Mouse (Mus musculus) right cerebral cortex, adult 2 months (tissue): Measurements from ENCODE around the gene Ttl.

Experiments used
- DNase-seq, 2 experiments: peaks; one replicate each; pipeline ENCODE4 v3.0.0; 2021 to 2022; ENCODE audit warnings: low spot score in 2 of 2

The Ttl gene

DNA sequence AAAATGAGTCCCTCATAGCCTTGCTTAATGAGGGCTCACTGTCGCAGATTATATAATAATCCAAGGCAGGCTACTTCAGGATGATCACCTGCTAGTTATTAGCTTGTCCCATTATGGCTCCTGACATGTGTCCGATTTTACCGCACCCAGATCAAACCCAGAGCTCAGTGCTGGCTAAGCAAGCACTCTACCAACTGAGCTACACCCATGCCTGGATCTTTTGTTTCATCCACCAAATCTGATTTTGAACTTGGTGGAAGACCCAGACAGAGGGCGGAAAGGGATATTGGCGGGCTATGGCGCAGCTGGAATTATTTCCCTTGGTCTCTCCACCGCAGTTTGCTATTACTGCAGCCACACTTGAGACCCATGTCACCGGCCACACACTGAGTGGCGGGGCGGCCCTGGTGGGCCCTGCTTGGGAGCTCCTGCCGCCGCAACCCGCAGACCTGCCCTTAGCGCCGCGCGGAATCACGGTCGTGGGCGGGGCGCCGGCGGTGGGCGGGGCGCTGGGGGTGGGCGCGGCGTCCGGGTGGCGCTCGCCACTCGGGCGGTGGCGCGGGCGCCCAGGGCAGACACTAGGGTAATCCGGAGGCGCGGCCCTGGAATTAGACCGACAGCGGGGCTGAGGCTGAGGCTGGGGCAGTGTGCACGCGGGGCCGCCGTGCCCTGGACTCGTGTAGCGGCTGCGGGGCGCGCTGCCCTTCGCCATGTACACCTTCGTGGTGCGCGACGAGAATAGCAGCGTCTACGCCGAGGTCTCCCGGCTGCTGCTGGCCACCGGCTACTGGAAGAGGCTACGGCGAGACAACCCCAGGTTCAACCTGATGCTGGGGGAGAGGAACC lies at the start of gene Ttl:
TSS of gene Ttl (plus strand) at position 506 of the 846 bp plus-strand sequence.
- DNase-seq, result peak; percentile 66 to 74

DNA sequence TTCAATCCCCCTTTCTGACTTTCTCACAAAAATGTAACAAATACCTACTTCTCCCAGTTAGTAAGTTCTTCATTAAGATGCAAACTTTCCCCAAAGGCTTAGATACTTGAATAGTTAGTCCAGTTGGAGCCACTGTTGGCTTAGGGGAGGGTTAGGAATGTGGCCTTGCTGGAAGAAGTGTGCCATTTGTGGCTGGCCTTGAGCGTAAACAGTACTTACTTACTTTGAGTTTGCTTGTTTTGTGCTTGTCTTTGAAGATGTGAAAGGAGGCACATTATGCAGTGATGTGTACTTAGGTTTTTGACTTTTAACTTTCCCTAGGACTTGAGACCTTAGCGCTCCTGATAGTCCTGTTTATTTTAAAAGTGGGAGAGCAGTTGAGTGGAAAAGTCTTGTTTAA lies 45.6 kb upstream of the Ttl start:
- no peak for DNase-seq

DNA sequence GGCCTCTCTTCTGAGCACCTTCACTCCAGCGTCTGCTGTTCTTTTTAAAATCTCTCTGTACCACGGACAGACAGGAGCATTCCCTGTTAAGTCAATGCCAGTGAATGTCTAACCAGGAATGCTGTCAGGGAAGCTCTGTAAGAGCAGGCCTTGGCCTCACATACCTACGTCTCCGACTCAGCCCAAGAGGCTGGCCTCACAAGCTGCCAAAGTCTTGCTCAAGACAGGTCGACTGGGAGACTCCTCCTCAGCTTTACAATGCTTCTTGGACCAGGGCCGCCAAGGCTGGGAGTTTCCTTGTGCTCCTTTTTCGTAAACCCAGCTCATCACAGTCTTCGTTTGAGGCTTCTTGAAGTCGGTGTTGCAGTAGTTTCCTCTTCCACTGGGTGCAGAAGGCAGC lies 40.9 kb upstream of the Ttl start:
- DNase-seq, result no peak

GRCm38 (mm10) chr2:129035381-129035780 lies 30.4 kb upstream of the Ttl start:
- no peak for DNase-seq

DNA sequence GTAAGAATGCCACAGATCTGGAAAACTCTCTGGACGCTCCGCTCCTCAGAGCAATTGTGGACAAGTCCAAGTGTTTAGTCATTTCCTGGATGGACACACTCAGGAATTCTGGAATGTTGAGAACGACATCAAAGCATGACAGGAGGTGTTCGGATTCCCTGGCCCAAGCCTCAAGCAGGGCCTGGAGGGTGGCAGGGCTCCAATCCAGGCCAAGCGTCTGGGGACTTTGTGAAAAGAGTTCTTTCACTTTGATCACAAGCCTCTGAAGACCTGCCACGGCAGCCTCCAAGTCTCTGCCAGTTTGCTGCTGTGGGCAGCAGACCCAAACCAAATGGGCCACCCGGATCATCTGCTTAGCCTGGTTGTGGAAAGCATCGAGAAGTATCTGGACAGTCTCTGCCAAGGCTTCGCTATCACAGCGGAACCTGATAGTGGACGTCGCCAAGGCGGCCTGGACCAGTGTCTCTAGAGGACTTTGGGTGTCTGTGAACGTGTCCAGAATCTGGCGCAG lies 27.3 kb upstream of the Ttl start:
- peak in 1 of 2 experiments; percentile 30 for DNase-seq

DNA sequence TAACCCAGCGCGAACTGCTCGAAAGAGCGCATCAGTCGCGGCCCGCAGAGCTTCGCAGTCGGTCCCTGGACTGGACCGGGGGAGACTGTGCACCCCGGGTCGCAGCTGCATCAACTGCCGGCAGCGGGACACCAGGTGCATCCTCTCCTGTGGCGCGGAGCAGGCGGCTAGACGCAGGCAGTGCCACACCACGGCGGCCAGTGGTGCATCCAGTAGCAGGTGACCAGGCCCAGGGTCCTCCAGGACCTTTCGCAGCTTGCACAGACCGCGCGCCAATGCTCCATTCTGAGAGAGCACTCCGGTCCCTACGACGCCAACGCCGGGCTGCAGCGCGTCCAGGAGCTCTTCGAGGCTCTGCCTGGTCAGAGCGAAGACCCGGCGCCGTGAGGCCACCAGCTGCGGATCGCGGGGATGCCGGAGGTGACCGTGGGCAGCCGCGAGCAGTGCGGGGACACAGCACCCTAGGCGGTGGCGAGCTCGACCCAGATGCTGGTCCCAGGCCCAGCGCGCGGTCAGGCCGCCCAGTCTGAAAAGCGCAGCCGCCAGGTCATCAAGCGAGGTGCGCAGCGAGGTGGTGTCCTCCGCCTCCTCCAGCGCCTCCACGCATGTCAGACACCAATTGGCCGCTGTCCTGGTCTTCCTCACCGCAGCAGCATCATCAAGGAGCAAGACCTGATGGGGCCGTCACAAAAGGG lies 26.7 kb upstream of the Ttl start:
- no peak for DNase-seq

DNA sequence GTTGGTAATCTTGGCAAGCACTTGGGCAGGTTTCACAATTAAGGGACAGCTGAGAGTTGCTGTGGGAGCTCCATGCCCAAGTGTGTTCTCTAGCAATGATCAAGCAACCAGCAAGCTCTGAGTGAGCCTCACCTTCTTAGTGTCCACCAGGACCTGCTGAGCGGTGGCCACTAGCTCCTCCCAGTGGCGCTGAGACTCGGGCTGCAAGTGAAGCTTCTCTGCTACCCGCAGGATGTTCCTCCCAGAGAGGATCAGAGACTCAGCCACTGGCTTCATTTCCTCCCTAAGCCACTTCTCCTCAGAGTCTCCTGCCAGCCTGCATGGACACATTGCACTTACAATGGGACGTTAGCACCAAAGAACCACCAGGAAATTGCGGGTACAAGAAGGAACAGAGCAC lies 25.2 kb upstream of the Ttl start:
- DNase-seq, result no peak

DNA sequence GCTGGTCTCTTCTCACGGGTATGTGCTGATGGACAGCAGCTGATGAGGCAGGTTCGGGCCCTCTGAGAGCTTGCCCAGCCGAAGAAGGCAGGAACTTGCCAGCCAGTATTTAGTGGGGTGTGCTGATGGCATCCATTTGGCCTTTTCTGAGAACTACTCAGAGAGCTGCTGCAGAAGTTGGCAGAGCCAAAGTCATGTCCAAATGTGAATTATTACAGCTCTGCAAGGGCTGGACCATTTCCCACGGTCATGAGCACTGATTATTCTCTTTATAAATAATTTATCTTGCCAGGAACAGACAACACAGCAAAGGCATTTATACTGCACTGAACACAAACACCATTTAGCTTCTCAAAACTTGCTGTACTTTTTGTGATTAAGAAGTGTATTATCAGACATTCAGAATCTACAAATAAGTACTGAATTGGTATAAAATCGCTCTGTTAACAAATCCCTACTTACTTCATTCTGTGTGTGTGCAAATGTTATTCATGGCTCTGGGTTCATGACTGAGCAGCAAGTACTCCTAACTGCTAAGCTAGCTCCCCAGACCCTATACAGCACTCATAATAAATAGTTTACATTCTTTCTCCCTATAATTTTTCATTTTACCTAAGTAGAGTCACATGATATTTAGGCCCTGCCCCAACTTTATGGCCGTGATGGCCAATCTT lies 19.4 kb upstream of the Ttl start:
- DNase-seq, result no peak

DNA sequence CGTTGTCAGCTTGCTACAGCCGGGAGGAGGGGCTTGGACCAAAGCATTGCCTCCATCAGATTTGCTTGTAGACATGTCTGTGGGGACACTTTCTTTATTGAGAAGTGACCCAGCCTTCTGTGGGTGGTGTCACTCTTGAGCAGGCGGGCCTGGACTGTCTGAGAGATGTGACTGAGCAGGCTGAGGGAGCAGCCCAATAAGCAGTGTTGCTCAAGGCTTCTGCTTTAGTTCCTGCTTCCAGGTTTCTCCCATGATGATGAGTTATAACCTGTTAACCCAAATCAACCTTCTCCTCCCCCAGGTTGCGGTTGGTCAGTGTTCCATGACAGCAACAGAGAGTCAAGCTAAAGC lies 18.9 kb upstream of the Ttl start:
- no peak for DNase-seq

DNA sequence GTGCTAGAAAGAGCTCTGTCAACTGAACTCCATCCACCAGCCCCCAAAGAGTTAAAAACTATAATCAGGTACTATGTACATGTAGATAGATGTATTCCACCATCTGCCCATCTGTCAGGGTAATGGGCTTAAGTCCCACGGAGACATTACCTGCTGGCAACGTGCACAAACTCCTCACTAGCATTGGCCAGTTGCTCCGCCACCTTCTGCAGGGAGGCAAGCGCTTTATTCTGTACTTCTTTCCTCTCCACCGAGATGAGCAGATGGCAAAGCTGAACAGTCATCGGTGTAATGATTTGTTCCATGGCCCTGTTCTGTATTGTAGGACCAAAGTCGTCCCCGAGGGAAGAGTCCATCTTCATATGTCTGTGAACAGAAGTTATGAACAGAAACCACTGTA lies 17.9 kb upstream of the Ttl start, which contains the start of gene Vinac1:
TSS of gene Vinac1 (minus strand) at position 362 of the 400 bp plus-strand sequence.
- no peak for DNase-seq

- DNase-seq, result no peak
Observed at GRCm38 (mm10) chr2:129052451-129052983, 13.2 kb upstream of the Ttl start.

DNA sequence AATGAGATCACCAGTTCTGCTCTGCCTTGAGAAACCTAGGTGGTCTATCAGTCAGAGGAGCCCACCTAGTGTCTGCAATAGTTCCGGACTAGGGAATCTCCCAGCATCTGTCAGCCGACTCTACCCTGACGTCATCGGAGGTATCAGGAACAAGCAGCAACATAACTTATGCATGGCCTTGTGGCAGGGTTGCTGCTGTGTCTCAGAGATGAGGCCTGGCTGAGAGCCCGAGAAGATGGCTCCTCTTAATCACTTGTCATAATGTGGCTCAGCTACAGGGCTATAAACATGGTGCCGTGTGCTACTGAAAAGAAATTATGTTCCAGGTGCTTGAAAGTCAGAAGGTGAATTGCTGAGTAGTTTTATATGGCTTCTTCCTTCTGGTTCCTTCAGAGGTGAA lies 10.0 kb upstream of the Ttl start:
- DNase-seq, result no peak

DNA sequence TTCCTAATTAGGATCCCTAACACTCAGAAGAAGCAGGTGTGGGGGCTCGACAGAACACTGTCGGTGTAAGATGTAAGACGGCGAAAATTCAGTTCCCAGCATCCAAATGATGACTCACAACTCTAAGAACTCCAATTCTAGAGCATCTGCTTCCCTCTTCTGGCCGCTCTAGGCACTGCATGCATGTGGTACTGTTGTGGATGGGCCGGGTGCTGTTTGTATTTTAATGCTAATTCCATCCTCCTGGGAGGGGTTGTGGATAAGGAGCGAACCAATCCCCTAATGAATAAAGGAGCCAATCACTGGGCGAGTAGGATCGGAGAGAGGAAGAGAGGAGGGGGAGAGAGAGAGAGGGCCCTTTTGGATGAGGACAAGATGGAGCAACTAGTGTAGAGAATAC lies 9.1 kb upstream of the Ttl start:
- DNase-seq, result peak in 1 of 2 experiments; percentile 18

GRCm38 (mm10) chr2:129057256-129057655 lies 8.5 kb upstream of the Ttl start:
- DNase-seq, result no peak

- DNase-seq, result no peak
Observed at GRCm38 (mm10) chr2:129057920-129058361, 7.8 kb upstream of the Ttl start.

- no peak for DNase-seq
Observed at GRCm38 (mm10) chr2:129061456-129062059, 4.2 kb upstream of the Ttl start.

- DNase-seq, result peak; percentile 57 to 65
Observed at GRCm38 (mm10) chr2:129066326-129066725, 584 bp downstream of the Ttl start.

DNA sequence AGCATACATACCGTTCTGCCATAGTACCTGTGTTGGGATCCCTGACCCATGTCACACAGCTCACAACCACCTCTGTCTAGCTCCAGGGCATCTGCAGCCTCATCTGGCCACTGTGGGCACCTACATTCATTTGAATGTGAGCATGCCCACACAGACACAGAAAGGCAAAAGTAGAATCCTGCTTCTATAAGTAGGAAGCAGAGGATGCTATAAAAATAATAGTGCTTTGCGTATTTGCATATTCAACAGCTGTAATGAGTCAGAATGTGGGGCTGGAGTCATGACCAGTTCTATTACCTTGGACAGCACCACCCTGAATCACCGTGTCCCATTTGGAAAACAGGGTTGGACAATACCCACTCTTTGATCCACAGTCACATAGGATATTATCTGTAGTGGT lies 4.6 kb downstream of the Ttl start:
- peak in 1 of 2 experiments; percentile 25 for DNase-seq

GRCm38 (mm10) chr2:129078313-129078712 lies 12.6 kb downstream of the Ttl start:
- no peak for DNase-seq

DNA sequence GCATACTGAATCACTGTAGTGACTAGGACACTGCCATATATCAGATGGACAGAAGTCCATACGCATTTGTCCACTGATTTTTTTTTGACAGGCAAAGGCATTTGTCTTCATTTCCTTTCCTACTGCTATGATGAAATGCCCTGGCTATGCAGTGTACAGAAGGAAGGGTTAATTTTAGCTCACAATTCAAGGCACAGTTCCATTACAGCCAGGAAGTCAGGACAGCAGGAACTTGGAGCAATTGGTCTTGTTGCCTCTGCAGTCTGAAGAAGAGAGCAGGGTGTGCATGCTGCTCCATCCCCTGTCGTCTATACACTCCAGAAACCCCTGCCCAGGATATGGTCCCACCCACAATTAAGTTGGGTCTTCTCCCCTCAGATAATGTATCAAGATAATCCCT lies 13.5 kb downstream of the Ttl start:
- no peak for DNase-seq

- DNase-seq, result no peak
Observed at GRCm38 (mm10) chr2:129081097-129081496, 15.4 kb downstream of the Ttl start.

GRCm38 (mm10) chr2:129083514-129083913 lies 17.8 kb downstream of the Ttl start:
- DNase-seq, result no peak
